Mouse (Mus musculus) heart, adult 2 months (tissue): ENCODE measurements around the gene Phlda2.

Experiments
- CTCF ChIP-seq: fragments of 200-600 bp; IDR thresholded peaks from 2 replicates; pipeline ENCODE4 v1.8.1; 2022; ENCODE audit warnings: antibody characterized with exemption, mild to moderate bottlenecking, moderate library complexity
- EP300 ChIP-seq: fragments of 200-500 bp; IDR thresholded peaks from 2 replicates; pipeline ENCODE4 v1.6.1; 2011; ENCODE audit warnings: low read depth, low read length, control low read depth; ENCODE audit not compliant: insufficient read depth
- POLR2A ChIP-seq: fragments of 200-500 bp; IDR thresholded peaks from 2 replicates; pipeline ENCODE4 v1.6.1; 2011; ENCODE audit warnings: mild to moderate bottlenecking, low read depth, low read length, control low read depth; ENCODE audit not compliant: insufficient read depth

DNA sequence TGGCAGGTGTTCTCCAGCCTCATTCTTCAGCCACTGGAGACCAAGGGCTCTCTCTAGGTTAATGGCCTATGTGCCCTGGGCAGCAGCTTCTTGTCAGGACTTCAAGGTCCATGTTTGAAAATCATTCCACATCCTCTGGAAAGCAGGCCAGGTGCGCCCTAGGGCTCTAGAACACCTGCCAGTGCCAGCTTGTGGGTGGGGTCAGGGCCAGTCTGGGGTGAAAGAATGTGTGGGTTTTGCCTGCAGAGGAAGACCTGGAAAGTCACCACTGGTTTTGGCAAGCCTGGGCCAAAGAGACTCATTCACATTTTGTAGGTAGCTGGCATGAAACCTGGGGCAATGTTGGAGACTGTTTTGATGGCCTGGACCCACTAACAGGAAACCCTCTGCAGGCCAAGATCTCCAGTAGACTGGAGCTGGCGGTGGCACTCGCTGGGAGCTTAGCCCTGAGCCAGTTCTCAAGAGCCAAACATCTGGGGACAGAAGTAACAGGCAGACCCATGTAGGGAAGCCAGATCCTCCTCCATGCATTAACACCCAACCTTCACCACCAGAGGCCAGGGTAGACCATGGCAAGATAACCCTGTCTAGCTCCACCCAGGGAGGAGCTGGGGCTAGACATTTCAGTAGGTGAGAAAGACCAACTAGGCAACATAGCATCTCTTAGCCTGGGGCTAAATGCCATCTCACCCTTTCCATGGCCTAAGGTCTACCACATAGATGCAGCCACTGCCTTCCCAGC lies 7.8 kb upstream of the Phlda2 start:
- TF ChIP-seq CTCF: no peak
- TF ChIP-seq POLR2A: no peak
- TF ChIP-seq EP300: no peak
